Mouse (Mus musculus): ENCODE measurements at regions not wholly inside any gene's neighbourhood (a gene's known extent, or its start where the extent isn't known, plus 50 kb on each side); places are given as distances from the start of the nearest gene placed in this dataset.

- H3K4me1 ChIP-seq (ENCODE audit: control insufficient read depth, insufficient read depth, low read length): no peaks in the 10 kb centered on the region
- H3K27ac ChIP-seq (ENCODE audit: low read length): no peak overlapping the region
- no peaks in the 10 kb centered on the region for H3K27me3 ChIP-seq (ENCODE audit: control insufficient read depth, insufficient read depth, low read length)
- H3K4me2 ChIP-seq (ENCODE audit: low read depth, low read length): no peak overlapping the region
- no peaks in the 10 kb centered on the region for H3K9me3 ChIP-seq (replicated peaks; ENCODE audit: control insufficient read depth, low read length)
- ATAC-seq (ENCODE audit: insufficient read depth, low FRiP score): no peak
- WGBS: 12% methylated on average over 3 of the region's 3 CpGs
- no peaks in the 10 kb centered on the region for H3K36me3 ChIP-seq (ENCODE audit: control insufficient read depth, insufficient read depth, low read length)
- no peak overlapping the region for H3K4me3 ChIP-seq (replicated peaks; ENCODE audit: low read length)
- no peak overlapping the region for H3K9ac ChIP-seq (ENCODE audit: low read length)
Observed at GRCm38 (mm10) chr7:115057736-115058135, 314.2 kb downstream of the Insc start.

- no peaks in the 10 kb centered on the region for H3K36me3 ChIP-seq (ENCODE audit: control insufficient read depth, insufficient read depth, low read length)
Observed at GRCm38 (mm10) chr7:115060171-115060570, 316.7 kb downstream of the Insc start.

DNA sequence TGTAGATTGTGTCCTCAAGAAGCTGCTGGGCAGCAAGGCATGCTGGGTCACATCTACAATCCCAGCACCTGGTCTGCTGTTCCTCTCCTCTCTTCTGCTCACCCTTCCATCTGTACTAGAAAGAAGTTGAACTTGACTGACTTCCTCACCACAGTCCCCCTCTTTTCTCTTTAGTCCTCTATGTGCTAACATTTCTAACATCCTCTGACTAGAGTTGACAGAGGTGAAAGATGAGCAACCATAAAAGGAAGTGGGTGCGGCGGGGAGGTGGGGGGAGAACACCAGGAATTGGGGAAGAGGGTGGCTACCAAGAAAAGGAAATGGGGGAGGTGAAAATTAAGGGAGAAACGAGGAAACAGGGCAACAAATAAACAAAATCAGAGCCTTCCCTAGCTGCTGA is 319.3 kb downstream of the Insc start:
- no peak overlapping the region for H3K27ac ChIP-seq (ENCODE audit: low read length)
- H3K9ac ChIP-seq (ENCODE audit: low read length): no peak overlapping the region
- H3K27me3 ChIP-seq (ENCODE audit: control insufficient read depth, insufficient read depth, low read length): no peaks in the 10 kb centered on the region
- H3K4me1 ChIP-seq (ENCODE audit: control insufficient read depth, insufficient read depth, low read length): no peaks in the 10 kb centered on the region
- H3K36me3 ChIP-seq (ENCODE audit: control insufficient read depth, insufficient read depth, low read length): no peaks in the 10 kb centered on the region
- H3K4me2 ChIP-seq (ENCODE audit: low read depth, low read length): no peak overlapping the region
- no peak overlapping the region for H3K4me3 ChIP-seq (replicated peaks; ENCODE audit: low read length)
- no peaks in the 10 kb centered on the region for H3K9me3 ChIP-seq (replicated peaks; ENCODE audit: control insufficient read depth, low read length)
- WGBS: 40% methylated on average over 3 of the region's 3 CpGs
- no peak for ATAC-seq (ENCODE audit: insufficient read depth, low FRiP score)

More at GRCm38 (mm10) chr7:115060171-115060570, 316.7 kb downstream of the Insc start:
- WGBS: 51% methylated on average over 5 of the region's 5 CpGs
- H3K27me3 ChIP-seq (ENCODE audit: control insufficient read depth, insufficient read depth, low read length): no peaks in the 10 kb centered on the region
- no peak for ATAC-seq (ENCODE audit: insufficient read depth, low FRiP score)
- no peak overlapping the region for H3K27ac ChIP-seq (ENCODE audit: low read length)
- no peak overlapping the region for H3K4me3 ChIP-seq (replicated peaks; ENCODE audit: low read length)
- no peak overlapping the region for H3K9ac ChIP-seq (ENCODE audit: low read length)
- no peak overlapping the region for H3K4me2 ChIP-seq (ENCODE audit: low read depth, low read length)
- no peaks in the 10 kb centered on the region for H3K4me1 ChIP-seq (ENCODE audit: control insufficient read depth, insufficient read depth, low read length)
- H3K9me3 ChIP-seq (replicated peaks; ENCODE audit: control insufficient read depth, low read length): no peaks in the 10 kb centered on the region

DNA sequence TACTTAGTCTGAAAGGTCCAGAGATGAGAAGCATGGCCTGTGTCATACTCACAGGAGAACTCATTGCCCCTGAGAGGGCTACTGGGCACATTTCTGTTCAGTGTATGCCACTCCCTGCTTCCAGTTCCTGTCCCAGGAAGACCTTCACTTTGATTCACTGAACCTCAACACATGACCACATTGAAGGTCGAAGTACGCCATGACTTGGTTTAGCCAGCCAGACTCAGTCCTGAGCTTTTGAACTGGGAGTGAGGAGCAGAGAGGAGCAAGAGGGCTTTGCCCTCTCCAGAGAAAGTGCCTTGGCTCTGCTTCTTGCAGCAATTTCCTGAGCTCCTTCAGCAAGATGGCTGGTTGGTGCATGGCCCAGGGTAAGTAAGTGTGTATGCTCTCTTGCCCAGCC is 324.1 kb downstream of the Insc start:
- Histone ChIP-seq H3K4me2 (ENCODE audit: low read depth, low read length) (no peak overlapping the region), H3K4me3 (replicated peaks; ENCODE audit: low read length) (no peak overlapping the region), H3K27me3 (ENCODE audit: control insufficient read depth, insufficient read depth, low read length) (no peaks in the 10 kb centered on the region), H3K36me3 (ENCODE audit: control insufficient read depth, insufficient read depth, low read length) (no peaks in the 10 kb centered on the region), H3K27ac (ENCODE audit: low read length) (no peak overlapping the region), H3K9ac (ENCODE audit: low read length) (no peak overlapping the region), H3K4me1 (ENCODE audit: control insufficient read depth, insufficient read depth, low read length) (no peaks in the 10 kb centered on the region), H3K9me3 (replicated peaks; ENCODE audit: control insufficient read depth, low read length) (no peaks in the 10 kb centered on the region)
- 93% methylated on average over 2 of the region's 2 CpGs for WGBS
- ATAC-seq (ENCODE audit: insufficient read depth, low FRiP score): no peak

GRCm38 (mm10) chr7:115073406-115073805 is 329.9 kb downstream of the Insc start:
- H3K4me2 ChIP-seq (ENCODE audit: low read depth, low read length): no peak overlapping the region
- no peaks in the 10 kb centered on the region for H3K27me3 ChIP-seq (ENCODE audit: control insufficient read depth, insufficient read depth, low read length)
- no peak overlapping the region for H3K27ac ChIP-seq (ENCODE audit: low read length)
- no peaks in the 10 kb centered on the region for H3K4me1 ChIP-seq (ENCODE audit: control insufficient read depth, insufficient read depth, low read length)
- ATAC-seq (ENCODE audit: insufficient read depth, low FRiP score): no peak
- H3K9me3 ChIP-seq (replicated peaks; ENCODE audit: control insufficient read depth, low read length): no peaks in the 10 kb centered on the region
- whole genome bisulfite sequencing: 64% methylated on average over 2 of the region's 2 CpGs
- no peak overlapping the region for H3K4me3 ChIP-seq (replicated peaks; ENCODE audit: low read length)
- no peak overlapping the region for H3K9ac ChIP-seq (ENCODE audit: low read length)
- no peaks in the 10 kb centered on the region for H3K36me3 ChIP-seq (ENCODE audit: control insufficient read depth, insufficient read depth, low read length)

GRCm38 (mm10) chr7:115076781-115077180 is 333.3 kb downstream of the Insc start:
- H3K27ac ChIP-seq (ENCODE audit: low read length): no peak overlapping the region
- WGBS: 86% methylated on average over 4 of the region's 4 CpGs
- ATAC-seq (ENCODE audit: insufficient read depth, low FRiP score): no peak
- H3K27me3 ChIP-seq (ENCODE audit: control insufficient read depth, insufficient read depth, low read length): no peaks in the 10 kb centered on the region
- H3K4me3 ChIP-seq (replicated peaks; ENCODE audit: low read length): no peak overlapping the region
- no peak overlapping the region for H3K4me2 ChIP-seq (ENCODE audit: low read depth, low read length)
- H3K4me1 ChIP-seq (ENCODE audit: control insufficient read depth, insufficient read depth, low read length): no peaks in the 10 kb centered on the region
- H3K9ac ChIP-seq (ENCODE audit: low read length): no peak overlapping the region
- no peaks in the 10 kb centered on the region for H3K9me3 ChIP-seq (replicated peaks; ENCODE audit: control insufficient read depth, low read length)
- no peaks in the 10 kb centered on the region for H3K36me3 ChIP-seq (ENCODE audit: control insufficient read depth, insufficient read depth, low read length)

DNA sequence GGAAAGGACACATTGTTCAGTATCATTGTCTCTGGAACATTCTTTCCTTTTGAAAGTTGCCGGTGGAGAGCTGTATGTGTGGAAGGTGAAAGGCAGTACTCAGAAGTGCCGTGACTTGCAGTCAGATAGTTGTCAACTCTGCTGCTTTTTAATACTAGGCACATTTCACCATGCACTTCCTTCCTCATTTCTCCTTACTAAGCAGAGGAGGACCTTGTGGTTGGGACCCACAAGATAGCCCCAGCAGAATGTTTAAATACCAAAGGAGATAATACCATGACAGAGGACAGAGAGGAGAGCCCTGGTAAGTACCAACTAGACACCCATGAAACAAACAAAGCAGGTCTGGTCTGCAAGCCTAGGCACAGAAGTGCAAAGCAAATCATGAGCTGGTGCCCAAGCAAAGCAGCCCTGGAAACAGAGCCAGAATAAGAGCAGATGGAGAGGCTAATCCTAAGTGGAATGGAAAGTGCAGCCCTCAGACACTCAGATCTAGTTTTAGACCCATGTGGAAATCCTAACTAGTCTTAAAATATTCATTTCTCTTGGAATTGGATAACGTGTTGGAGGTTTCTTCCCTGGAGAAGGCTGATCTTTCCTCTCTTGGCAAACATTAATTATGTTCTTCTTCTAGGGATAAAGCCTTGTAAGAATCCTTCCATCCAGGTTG is 341.4 kb downstream of the Insc start:
- Histone ChIP-seq H3K36me3 (ENCODE audit: control insufficient read depth, insufficient read depth, low read length) (no peaks in the 10 kb centered on the region), H3K4me3 (replicated peaks; ENCODE audit: low read length) (no peak overlapping the region), H3K9me3 (replicated peaks; ENCODE audit: control insufficient read depth, low read length) (no peaks in the 10 kb centered on the region), H3K9ac (ENCODE audit: low read length) (no peak overlapping the region), H3K4me1 (ENCODE audit: control insufficient read depth, insufficient read depth, low read length) (no peaks in the 10 kb centered on the region), H3K27me3 (ENCODE audit: control insufficient read depth, insufficient read depth, low read length) (no peaks in the 10 kb centered on the region; the same call in 1 of the 2 replicates), H3K27ac (ENCODE audit: low read length) (no peak overlapping the region), H3K4me2 (ENCODE audit: low read depth, low read length) (no peak overlapping the region)
- 62% methylated on average over 3 of the region's 3 CpGs for WGBS
- no peak for ATAC-seq (ENCODE audit: insufficient read depth, low FRiP score)

GRCm38 (mm10) chr7:115086542-115087448 is 343.3 kb downstream of the Insc start:
- WGBS: 61% methylated on average over 4 of the region's 4 CpGs
- Histone ChIP-seq H3K4me3 (replicated peaks; ENCODE audit: low read length) (no peak overlapping the region), H3K9me3 (replicated peaks; ENCODE audit: control insufficient read depth, low read length) (no peaks in the 10 kb centered on the region), H3K4me2 (ENCODE audit: low read depth, low read length) (no peak overlapping the region), H3K9ac (ENCODE audit: low read length) (no peak overlapping the region), H3K4me1 (ENCODE audit: control insufficient read depth, insufficient read depth, low read length) (no peaks in the 10 kb centered on the region), H3K36me3 (ENCODE audit: control insufficient read depth, insufficient read depth, low read length) (no peaks in the 10 kb centered on the region), H3K27me3 (ENCODE audit: control insufficient read depth, insufficient read depth, low read length) (no peaks in the 10 kb centered on the region; the same call in 1 of the 2 replicates), H3K27ac (ENCODE audit: low read length) (no peak overlapping the region)
- ATAC-seq (ENCODE audit: insufficient read depth, low FRiP score): no peak

GRCm38 (mm10) chr7:115092481-115093050 is 349.1 kb downstream of the Insc start:
- Histone ChIP-seq H3K9ac (ENCODE audit: low read length) (no peak overlapping the region), H3K27ac (ENCODE audit: low read length) (no peak overlapping the region), H3K4me2 (ENCODE audit: low read depth, low read length) (no peak overlapping the region), H3K36me3 (ENCODE audit: control insufficient read depth, insufficient read depth, low read length) (no peaks in the 10 kb centered on the region), H3K27me3 (ENCODE audit: control insufficient read depth, insufficient read depth, low read length) (no peaks in the 10 kb centered on the region), H3K4me1 (ENCODE audit: control insufficient read depth, insufficient read depth, low read length) (no peaks in the 10 kb centered on the region), H3K9me3 (replicated peaks; ENCODE audit: control insufficient read depth, low read length) (no peaks in the 10 kb centered on the region), H3K4me3 (replicated peaks; ENCODE audit: low read length) (no peak overlapping the region)
- no peak for ATAC-seq (ENCODE audit: insufficient read depth, low FRiP score)
- WGBS: 55% methylated on average over 3 of the region's 3 CpGs

All from stomach, embryonic 16.5 days (tissue).